Mouse (Mus musculus): ENCODE measurements around the gene Rasgef1b.

DNA sequence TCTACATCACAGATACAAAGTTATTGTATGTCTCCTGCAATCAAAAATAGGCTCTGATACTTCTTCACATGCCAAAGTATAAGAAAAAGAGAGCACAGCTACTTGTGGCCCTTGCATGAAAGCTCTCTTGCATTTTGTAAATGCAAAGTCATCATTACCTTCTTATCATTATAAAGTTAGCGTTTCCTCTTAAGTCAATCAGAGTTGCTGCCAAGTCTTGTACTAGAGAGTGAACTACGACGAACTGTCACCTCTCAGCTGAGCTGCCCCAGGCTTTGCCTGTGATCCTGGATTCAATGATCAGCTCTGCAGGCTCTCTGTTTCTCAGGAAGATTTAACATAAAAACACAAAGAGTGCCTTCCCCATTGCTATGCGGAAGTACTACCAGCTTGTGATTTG lies 209.8 kb downstream of the Rasgef1b start:
- no peak for TF ChIP-seq POLR2A (IDR thresholded peaks at IDR 0.05; ENCODE audit: low read depth, low read length)
- no peak for TF ChIP-seq CTCF (conservative IDR thresholded peaks at IDR 0.05; ENCODE audit: insufficient read depth, insufficient read length, low read depth, low read length)
